Mouse (Mus musculus): ENCODE results near the gene Asf1a.
"Not testable (repeated sequence)": the region's sequence is repeated elsewhere in the genome, so short reads cannot be mapped to it uniquely, and the experiment has no call there.

The Asf1a gene

DNA sequence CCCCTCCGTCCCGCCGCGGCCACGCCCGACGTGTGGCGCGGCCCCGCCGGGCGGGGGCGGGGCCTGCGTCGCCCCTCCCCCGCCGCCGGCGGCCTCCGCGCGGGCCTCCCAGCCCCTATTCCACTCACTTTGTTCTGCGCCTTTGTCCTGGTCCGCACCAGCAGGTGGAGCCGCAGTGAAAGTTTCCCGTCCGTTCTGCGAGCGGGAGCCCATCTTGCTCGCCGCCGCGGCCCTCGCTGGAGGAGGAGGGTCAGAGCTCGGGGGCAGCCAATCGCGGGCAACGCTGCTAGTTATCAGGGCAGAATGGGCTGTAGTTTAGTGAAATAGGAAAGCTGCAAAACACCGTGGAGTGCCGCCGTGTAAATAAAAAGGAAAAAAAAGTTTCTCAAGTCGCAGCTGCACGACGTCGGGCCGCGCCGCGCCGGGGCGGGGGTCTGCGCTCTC lies at the start of gene Asf1a:
Asf1a (plus strand) TSS at position 81 of the 444 bp plus-strand sequence.
- DNase-seq (ENCODE audit: low spot score): peak; percentile 88

GRCm38 (mm10) chr10:53562001-53562400 lies 34.6 kb upstream of the Asf1a start:
- no peak for DNase-seq (ENCODE audit: low spot score)

GRCm38 (mm10) chr10:53565538-53565937 lies 31.0 kb upstream of the Asf1a start:
- no peak for DNase-seq (ENCODE audit: low spot score)

GRCm38 (mm10) chr10:53568531-53568930 lies 28.0 kb upstream of the Asf1a start:
- DNase-seq (ENCODE audit: low spot score): no peak

DNA sequence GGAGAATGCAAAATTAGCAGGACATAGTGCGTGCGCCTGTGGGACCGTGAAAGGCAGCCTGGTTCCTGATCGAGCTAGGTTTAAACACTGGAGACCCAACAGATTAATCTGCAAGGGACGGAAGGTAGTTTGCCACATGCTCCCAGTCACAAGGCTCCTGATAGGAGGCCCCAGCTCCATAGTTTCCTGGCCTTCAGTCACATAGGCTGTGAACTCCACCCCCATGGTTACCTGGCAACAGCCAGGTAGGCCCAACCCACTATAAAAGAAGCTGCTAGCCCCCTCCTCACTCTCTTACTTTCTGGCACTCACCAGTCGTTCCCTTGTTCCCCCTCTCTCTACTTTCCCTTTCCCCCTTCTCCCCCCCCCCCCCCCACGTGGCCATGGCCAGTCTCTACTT lies 16.4 kb upstream of the Asf1a start:
- no peak for DNase-seq (ENCODE audit: low spot score)

DNA sequence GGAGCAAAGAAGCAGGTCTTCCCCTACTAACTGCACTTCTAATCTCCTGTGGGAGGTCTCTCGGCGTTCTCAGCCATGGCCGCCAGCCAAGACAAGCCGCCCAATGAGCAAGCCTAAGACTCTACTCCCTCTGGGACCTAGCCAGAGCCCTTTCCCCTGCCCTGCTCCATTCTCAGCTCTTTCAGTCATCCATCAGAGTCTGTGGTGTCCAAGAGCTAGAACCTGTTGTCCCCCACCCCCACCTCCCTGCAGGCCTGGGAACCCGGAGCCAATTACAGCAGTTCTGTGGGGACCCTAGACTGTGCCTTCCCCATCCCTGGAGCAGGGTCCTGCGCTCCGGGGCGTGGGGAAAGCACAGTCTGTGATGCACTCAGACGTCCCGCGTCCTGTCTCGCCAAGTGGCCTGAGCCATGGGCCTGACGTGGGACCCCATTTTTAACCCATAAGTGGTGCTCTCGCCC lies 15.9 kb upstream of the Asf1a start:
- DNase-seq (ENCODE audit: low spot score): peak; percentile 34

GRCm38 (mm10) chr10:53581087-53581486 lies 15.5 kb upstream of the Asf1a start:
- DNase-seq (ENCODE audit: low spot score): no peak

DNA sequence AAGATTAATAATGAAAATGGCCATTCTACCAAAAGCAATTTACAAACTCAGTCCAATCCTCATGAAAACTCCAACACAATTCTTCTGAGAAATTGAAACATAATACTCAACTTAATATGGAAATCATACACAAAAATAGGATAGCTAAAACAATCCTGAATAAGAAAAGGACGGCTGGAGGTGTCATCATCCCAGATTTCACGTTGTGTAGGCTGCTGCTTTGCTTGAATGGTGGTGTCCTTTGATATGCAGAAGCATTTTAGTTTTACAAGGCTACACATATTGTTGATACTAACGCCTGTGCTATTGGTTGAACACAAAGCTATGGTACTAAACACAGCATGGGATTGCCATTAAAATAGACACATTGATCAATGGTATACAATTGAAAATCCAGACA lies 10.8 kb upstream of the Asf1a start:
- DNase-seq (ENCODE audit: low spot score): no peak

- DNase-seq (ENCODE audit: low spot score): no peak
Observed at GRCm38 (mm10) chr10:53595744-53596676, 547 bp upstream of the Asf1a start.

- peak; percentile 49 for DNase-seq (ENCODE audit: low spot score)
Observed at GRCm38 (mm10) chr10:53597121-53597881, 744 bp downstream of the Asf1a start.

DNA sequence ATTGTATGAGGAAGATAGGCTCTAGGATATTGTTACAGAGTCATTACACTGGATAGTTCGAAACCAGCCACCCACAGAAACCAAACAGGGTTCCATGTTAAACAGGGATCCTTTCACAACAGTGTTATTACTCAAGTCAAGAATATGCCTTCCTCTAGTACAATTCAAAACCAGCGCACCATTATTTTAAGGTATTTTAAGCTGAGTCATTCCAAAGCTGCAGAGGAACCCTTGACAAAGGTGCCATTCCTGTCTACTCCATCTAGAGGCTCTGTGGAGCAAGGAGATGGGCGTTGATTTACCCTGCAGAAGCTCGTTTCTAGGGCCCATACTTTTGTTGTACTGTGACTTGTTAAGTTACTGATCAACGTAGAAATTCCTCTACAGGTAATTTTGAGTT lies 2.3 kb downstream of the Asf1a start:
- no peak for DNase-seq (ENCODE audit: low spot score)

DNA sequence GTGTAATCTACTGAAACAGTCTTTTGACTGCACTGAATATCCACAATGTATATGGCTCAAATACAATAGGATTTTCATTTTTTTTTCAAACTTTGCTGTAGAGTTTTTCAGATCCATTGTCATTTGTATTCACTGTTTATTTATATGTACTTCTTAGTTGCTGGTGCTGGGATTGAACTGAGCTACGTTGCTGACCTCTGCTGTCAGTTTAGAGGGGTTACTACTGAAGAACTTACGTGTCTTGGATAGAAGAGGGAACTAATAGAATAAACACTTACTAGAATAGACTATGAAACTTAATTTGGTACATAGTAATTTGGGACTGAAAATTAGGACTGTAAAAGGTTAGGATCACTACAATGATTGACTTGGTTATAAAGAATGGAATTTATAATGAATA lies 8.8 kb downstream of the Asf1a start:
- no peak for DNase-seq (ENCODE audit: low spot score)

GRCm38 (mm10) chr10:53608274-53608673 lies 11.7 kb downstream of the Asf1a start:
- DNase-seq (ENCODE audit: low spot score): no peak

DNA sequence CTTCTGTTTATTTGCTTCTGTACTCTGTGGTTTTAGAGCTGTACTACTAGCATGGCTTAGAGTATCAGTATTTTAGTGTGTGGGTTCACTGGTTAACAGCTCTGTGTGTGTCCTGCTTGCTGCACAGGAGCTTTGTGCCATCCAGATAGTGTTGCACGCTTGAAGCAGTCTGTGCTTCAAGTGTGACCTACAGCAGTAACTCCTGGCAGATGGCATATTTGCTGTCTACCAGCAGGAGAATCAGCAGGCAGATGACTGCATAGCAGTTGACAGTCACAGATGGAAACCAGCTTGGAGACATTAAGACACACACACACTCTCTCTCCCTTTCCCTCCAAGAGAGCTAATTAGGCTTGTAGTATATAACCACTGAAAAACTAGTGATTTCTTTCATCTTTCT lies 15.6 kb downstream of the Asf1a start:
- DNase-seq (ENCODE audit: low spot score): no peak

DNA sequence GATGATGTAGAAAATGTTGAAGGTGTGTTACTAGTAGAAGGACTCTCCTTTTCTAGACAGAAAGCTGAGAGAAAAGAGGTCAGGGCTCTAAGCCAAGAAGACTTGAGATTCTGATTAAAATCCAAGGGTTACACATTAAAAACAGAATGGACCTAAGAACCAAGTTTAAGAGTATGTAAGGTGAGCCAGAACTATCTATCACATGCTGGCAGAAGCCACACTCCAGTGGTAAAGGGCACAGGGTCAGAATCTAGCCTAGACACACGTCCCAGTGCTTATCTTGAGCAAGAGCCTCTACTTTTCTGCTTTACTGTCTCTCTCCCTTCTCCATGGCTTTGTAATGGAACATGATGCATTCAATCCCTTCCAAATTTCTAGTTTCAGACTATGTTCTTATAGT lies 17.4 kb downstream of the Asf1a start:
- DNase-seq (ENCODE audit: low spot score): no peak

DNA sequence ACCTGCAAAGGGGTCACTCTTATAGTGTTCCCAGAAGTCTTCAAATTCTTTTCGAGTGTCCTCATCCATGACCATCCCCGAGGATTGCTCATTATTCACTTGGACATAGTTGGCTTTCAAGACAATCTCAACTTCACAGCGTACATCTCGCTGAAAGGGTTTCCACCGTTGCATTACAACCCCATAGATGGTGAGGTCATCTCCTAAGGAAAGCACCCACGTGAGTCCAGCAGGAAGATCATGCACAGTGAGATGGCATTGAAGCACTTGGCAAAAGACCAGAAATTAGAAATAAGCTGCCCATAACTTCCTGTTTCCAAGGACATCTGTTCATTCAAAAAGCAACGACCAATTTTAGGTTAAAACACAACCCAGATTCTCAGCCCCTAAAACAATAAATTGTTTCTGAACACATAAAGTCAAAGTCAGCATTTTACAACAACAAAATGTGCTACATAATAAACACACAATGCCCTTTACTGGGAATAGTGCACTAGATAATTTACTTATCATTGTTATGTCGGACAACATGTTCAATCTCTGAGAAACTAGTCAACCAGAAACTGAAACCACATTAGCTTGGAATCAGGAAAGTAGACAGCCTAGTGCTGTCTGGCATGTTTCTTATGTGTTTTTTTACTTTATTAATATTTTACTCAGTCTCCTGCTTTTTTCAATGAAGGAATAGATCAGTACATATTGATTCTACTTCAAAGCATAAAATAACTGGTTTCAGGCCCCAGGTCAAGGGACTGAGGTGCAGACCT lies 19.5 kb downstream of the Asf1a start:
- DNase-seq (ENCODE audit: low spot score): no peak

DNA sequence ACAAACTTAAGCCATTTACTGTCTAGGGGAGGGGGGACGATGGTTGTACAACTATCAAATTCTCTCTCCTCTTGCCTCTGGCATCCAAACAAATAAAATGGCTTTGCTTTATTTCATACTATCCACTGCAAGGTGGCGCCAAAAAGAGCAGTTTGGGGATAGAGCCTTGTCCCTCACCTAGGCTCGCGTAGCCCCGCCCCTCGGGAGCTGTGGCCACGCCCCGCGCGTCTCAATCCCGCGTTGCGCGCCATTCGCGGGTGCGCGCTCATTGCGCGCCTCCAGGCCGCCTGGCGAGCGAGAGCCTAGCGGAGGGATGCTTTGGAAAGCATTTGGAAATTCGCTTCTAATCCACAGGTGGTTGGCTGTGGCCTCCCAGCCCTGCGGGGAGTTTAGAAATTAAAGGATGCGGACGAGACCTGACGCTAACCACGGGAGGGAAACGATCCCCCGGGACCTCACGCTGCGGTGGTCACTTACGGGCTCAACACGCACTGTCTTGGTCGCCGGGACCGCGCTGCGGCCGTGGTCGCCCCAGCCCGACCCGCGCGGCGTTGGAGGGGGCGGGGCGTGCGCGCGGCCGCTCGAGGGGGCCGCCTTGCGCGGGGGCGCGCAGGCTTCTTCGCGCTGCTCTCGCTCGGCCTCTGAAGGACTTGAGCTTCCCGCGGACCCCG lies 32.8 kb downstream of the Asf1a start:
- peak; percentile 94 for DNase-seq (ENCODE audit: low spot score)

GRCm38 (mm10) chr10:53629918-53630250 lies 33.3 kb downstream of the Asf1a start:
- peak; percentile 91 for DNase-seq (ENCODE audit: low spot score)

GRCm38 (mm10) chr10:53630339-53630738 lies 33.8 kb downstream of the Asf1a start, which contains the start of gene Mcm9:
Mcm9 (minus strand) TSS chr10:53630439.
- DNase-seq (ENCODE audit: low spot score): not testable (repeated sequence)

DNA sequence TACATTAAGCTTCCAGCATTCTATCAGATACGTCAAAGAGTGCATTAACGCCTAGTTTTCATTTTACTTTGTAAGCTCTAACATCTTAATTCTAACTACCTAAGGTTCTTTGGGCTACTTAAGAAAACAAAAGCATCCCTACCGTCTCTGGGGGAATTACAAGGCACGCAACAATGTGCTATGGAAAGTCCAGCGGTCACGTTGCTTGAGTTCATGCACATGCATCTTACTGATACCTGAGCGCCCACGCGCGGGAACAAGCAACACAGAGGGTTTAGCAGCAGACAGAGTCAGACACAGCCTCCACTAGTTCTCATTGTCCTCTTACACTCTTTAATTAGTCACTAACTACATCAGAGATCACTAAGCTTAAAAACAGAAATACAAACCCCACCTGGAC lies 37.6 kb downstream of the Asf1a start:
- no peak for DNase-seq (ENCODE audit: low spot score)

DNA sequence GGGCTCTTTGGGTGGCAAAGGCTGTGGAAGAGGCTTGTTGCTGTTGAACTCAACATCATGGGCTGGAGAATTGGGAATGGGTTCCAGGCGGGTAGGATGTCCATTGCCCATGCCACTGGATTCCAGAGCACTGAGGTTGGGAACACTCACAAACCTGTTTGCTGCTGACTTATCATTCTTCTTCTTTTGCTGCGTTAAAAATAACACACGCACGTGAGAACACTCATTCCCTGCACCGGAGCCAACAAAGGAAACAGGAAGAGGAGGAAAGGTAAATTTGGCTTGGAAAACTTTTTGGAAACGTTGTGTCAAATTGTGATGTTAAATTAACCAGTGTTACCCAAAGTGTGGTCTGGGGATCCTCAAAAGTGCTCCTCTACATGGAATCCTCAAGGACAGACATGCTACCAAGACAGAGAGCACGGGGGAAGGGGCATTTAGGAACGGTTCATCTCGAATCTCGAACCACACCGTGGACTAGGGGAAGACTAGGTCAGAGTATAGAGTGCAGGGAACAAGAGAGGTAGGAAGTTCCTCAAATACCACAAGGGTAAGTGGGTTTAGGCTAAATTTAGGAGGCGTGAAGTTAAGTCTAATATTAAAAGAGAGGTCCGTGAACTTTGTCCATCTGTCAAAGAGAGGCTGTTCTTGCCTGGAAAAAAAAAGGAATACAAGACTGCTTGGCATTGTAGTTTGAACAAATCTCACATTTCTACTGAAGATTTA lies 38.9 kb downstream of the Asf1a start:
- no peak for DNase-seq (ENCODE audit: low spot score)
